Mouse (Mus musculus) embryonic facial prominence, embryonic 15.5 days (tissue): ENCODE measurements around the gene Kcnd2. TPM values are rescaled to one million over a fixed set of nuclear protein-coding genes. Genes with fewer than 3 reads are reported as not detected.

ENCODE experiments used
- ATAC-seq: fragments of 200-750 bp; cut with Nextera tagmentation; 2 replicates; pipeline ENCODE4 v1.8.0; 2017; ENCODE audit warnings: low read depth, moderate TSS enrichment; ENCODE audit not compliant: insufficient number of reproducible peaks, low FRiP score, low TSS enrichment
- H3K27ac ChIP-seq: fragments of 300-500 bp; sonication (generic); replicated peaks from 2 replicates; pipeline ENCODE4 v1.5.1; 2015; ENCODE audit warnings: mild to moderate bottlenecking, inconsistent platforms
- H3K27me3 ChIP-seq: fragments of 300-500 bp; sonication (generic); 2 replicates; pipeline ENCODE4 v1.6.1; 2015; ENCODE audit warnings: inconsistent platforms
- H3K36me3 ChIP-seq: fragments of 300-500 bp; sonication (generic); 2 replicates; pipeline ENCODE4 v1.6.1; 2015; ENCODE audit warnings: mild to moderate bottlenecking, inconsistent platforms
- H3K4me1 ChIP-seq: fragments of 300-500 bp; sonication (generic); 2 replicates; pipeline ENCODE4 v1.6.1; 2015; ENCODE audit warnings: inconsistent platforms
- H3K4me2 ChIP-seq: fragments of 300-500 bp; sonication (generic); replicated peaks from 2 replicates; pipeline ENCODE4 v1.6.1; 2015; ENCODE audit warnings: mild to moderate bottlenecking, inconsistent platforms
- H3K4me3 ChIP-seq: fragments of 300-500 bp; sonication (generic); replicated peaks from 2 replicates; pipeline ENCODE4 v1.5.1; 2015; ENCODE audit warnings: mild to moderate bottlenecking, inconsistent platforms
- H3K9ac ChIP-seq: fragments of 300-500 bp; sonication (generic); 2 replicates; pipeline ENCODE4 v1.6.1; 2015; ENCODE audit warnings: inconsistent platforms
- H3K9me3 ChIP-seq: fragments of 300-500 bp; sonication (generic); replicated peaks from 2 replicates; pipeline ENCODE4 v1.6.1; 2016; ENCODE audit warnings: inconsistent platforms
- WGBS: fragments of 180-500 bp; shearing (Covaris S2); methylation state at CpG from one replicate; pipeline ENCODE4 v1.1.7; 2015; 5-methylcytosine and 5-hydroxymethylcytosine counted together
- polyA plus RNA-seq: library from polyadenylated mRNA; unstranded; fragments of >200 nt; fragmentation: Nextera tagmentation; extraction: Ambion mirVana; gene quantifications from 2 replicates; pipeline ENCODE4 v1.2.1, GENCODE M21; 2015

The Kcnd2 gene
- polyA plus RNA-seq, 1 experiment from 2014 or later: 0.96 TPM

- Histone ChIP-seq H3K9me3 (no peaks in the 10 kb centered on the region), H3K36me3 (no peaks in the 10 kb centered on the region), H3K9ac (no peak overlapping the region), H3K27ac (no peak overlapping the region), H3K4me3 (no peak overlapping the region), H3K4me1 (no peaks in the 10 kb centered on the region), H3K4me2 (no peak overlapping the region), H3K27me3 (no peaks in the 10 kb centered on the region)
- no peak for ATAC-seq
- WGBS: 63% methylated on average over 6 of the region's 6 CpGs
These were observed 355.7 kb downstream of the Kcnd2 start for GRCm38 (mm10) chr6:21570964-21571363.

- Histone ChIP-seq H3K27me3 (no peaks in the 10 kb centered on the region), H3K4me2 (no peak overlapping the region), H3K4me1 (no peaks in the 10 kb centered on the region), H3K9me3 (no peaks in the 10 kb centered on the region), H3K9ac (no peak overlapping the region), H3K4me3 (no peak overlapping the region), H3K27ac (no peak overlapping the region), H3K36me3 (no peaks in the 10 kb centered on the region)
- WGBS: 75% methylated on average over 3 of the region's 3 CpGs
- ATAC-seq: no peak
These were observed 374.9 kb downstream of the Kcnd2 start for GRCm38 (mm10) chr6:21590156-21590555.

GRCm38 (mm10) chr6:21597424-21597823 lies 382.1 kb downstream of the Kcnd2 start:
- no peak for ATAC-seq
- Histone ChIP-seq H3K4me3 (no peak overlapping the region), H3K36me3 (no peaks in the 10 kb centered on the region), H3K9me3 (no peaks in the 10 kb centered on the region), H3K27ac (no peak overlapping the region), H3K4me1 (no peaks in the 10 kb centered on the region), H3K4me2 (no peak overlapping the region), H3K9ac (no peak overlapping the region), H3K27me3 (no peaks in the 10 kb centered on the region)
- WGBS: 45% methylated on average over 3 of the region's 3 CpGs

- no peaks in the 10 kb centered on the region for H3K27me3 ChIP-seq
- H3K9ac ChIP-seq: no peak overlapping the region
- no peak overlapping the region for H3K27ac ChIP-seq
- H3K4me3 ChIP-seq: no peak overlapping the region
- no peaks in the 10 kb centered on the region for H3K9me3 ChIP-seq
- H3K36me3 ChIP-seq: no peaks in the 10 kb centered on the region
- ATAC-seq: no peak
- WGBS: 58% methylated on average over 7 of the region's 7 CpGs
- H3K4me2 ChIP-seq: no peak overlapping the region
- no peaks in the 10 kb centered on the region for H3K4me1 ChIP-seq
These were observed 394.2 kb downstream of the Kcnd2 start for GRCm38 (mm10) chr6:21609381-21610059.

GRCm38 (mm10) chr6:21629989-21630388 lies 414.7 kb downstream of the Kcnd2 start:
- 83% methylated on average over 4 of the region's 4 CpGs for WGBS
- Histone ChIP-seq H3K4me1 (no peaks in the 10 kb centered on the region), H3K9ac (no peak overlapping the region), H3K27me3 (no peaks in the 10 kb centered on the region), H3K27ac (no peak overlapping the region), H3K36me3 (no peaks in the 10 kb centered on the region), H3K4me2 (no peak overlapping the region), H3K9me3 (no peaks in the 10 kb centered on the region), H3K4me3 (no peak overlapping the region)
- ATAC-seq: no peak

- Histone ChIP-seq H3K4me1 (no peaks in the 10 kb centered on the region), H3K27ac (no peak overlapping the region), H3K36me3 (no peaks in the 10 kb centered on the region), H3K4me2 (no peak overlapping the region), H3K9me3 (no peaks in the 10 kb centered on the region), H3K9ac (no peak overlapping the region), H3K27me3 (no peaks in the 10 kb centered on the region), H3K4me3 (no peak overlapping the region)
- ATAC-seq: no peak
These were observed 440.4 kb downstream of the Kcnd2 start for GRCm38 (mm10) chr6:21655681-21656080.

- Histone ChIP-seq H3K4me2 (no peak overlapping the region), H3K4me1 (no peaks in the 10 kb centered on the region), H3K9ac (no peak overlapping the region), H3K36me3 (no peaks in the 10 kb centered on the region), H3K27ac (no peak overlapping the region), H3K27me3 (no peaks in the 10 kb centered on the region), H3K9me3 (no peaks in the 10 kb centered on the region), H3K4me3 (no peak overlapping the region)
- ATAC-seq: no peak
- 73% methylated on average over 6 of the region's 6 CpGs for WGBS
These were observed 448.8 kb downstream of the Kcnd2 start for GRCm38 (mm10) chr6:21664135-21664534.

- ATAC-seq: no peak
- H3K36me3 ChIP-seq: no peaks in the 10 kb centered on the region
- H3K27ac ChIP-seq: no peak overlapping the region
- H3K4me2 ChIP-seq: no peak overlapping the region
- no peak overlapping the region for H3K9ac ChIP-seq
- H3K9me3 ChIP-seq: no peaks in the 10 kb centered on the region
- WGBS: 50% methylated on average over 4 of the region's 4 CpGs
- no peaks in the 10 kb centered on the region for H3K27me3 ChIP-seq
- no peaks in the 10 kb centered on the region for H3K4me1 ChIP-seq
- H3K4me3 ChIP-seq: no peak overlapping the region
These were observed 449.3 kb downstream of the Kcnd2 start for GRCm38 (mm10) chr6:21664638-21665037.

GRCm38 (mm10) chr6:21684252-21684651 lies 468.9 kb downstream of the Kcnd2 start:
- WGBS: 66% methylated on average over 6 of the region's 6 CpGs
- no peaks in the 10 kb centered on the region for H3K9me3 ChIP-seq
- no peaks in the 10 kb centered on the region for H3K27me3 ChIP-seq
- H3K9ac ChIP-seq: no peak overlapping the region
- no peak for ATAC-seq
- no peak overlapping the region for H3K4me3 ChIP-seq
- H3K4me1 ChIP-seq: no peaks in the 10 kb centered on the region
- H3K27ac ChIP-seq: no peak overlapping the region
- no peak overlapping the region for H3K4me2 ChIP-seq
- no peaks in the 10 kb centered on the region for H3K36me3 ChIP-seq

- no peak overlapping the region for H3K4me3 ChIP-seq
- H3K9me3 ChIP-seq: no peaks in the 10 kb centered on the region
- H3K27ac ChIP-seq: no peak overlapping the region
- no peak for ATAC-seq
- no peak overlapping the region for H3K4me2 ChIP-seq
- no peak overlapping the region for H3K9ac ChIP-seq
- WGBS: 87% methylated on average over 1 of the region's 1 CpGs
- H3K4me1 ChIP-seq: no peaks in the 10 kb centered on the region
- no peaks in the 10 kb centered on the region for H3K27me3 ChIP-seq
- no peaks in the 10 kb centered on the region for H3K36me3 ChIP-seq
These were observed 471.1 kb downstream of the Kcnd2 start for GRCm38 (mm10) chr6:21686388-21686787.

- no peak overlapping the region for H3K9ac ChIP-seq
- no peaks in the 10 kb centered on the region for H3K4me1 ChIP-seq
- no peaks in the 10 kb centered on the region for H3K9me3 ChIP-seq
- H3K27me3 ChIP-seq: no peaks in the 10 kb centered on the region
- ATAC-seq: no peak
- H3K36me3 ChIP-seq: no peaks in the 10 kb centered on the region
- H3K4me3 ChIP-seq: no peak overlapping the region
- no peak overlapping the region for H3K27ac ChIP-seq
- no peak overlapping the region for H3K4me2 ChIP-seq
- 82% methylated on average over 3 of the region's 3 CpGs for WGBS
These were observed 477.6 kb downstream of the Kcnd2 start for GRCm38 (mm10) chr6:21692861-21693350.

- no peaks in the 10 kb centered on the region for H3K9me3 ChIP-seq
- no peaks in the 10 kb centered on the region for H3K36me3 ChIP-seq
These were observed 482.3 kb downstream of the Kcnd2 start for GRCm38 (mm10) chr6:21697641-21698040.

More at GRCm38 (mm10) chr6:21697641-21698040, 482.3 kb downstream of the Kcnd2 start:
- ATAC-seq: no peak
- Histone ChIP-seq H3K4me2 (no peak overlapping the region), H3K4me1 (no peaks in the 10 kb centered on the region), H3K27me3 (no peaks in the 10 kb centered on the region), H3K9ac (no peak overlapping the region), H3K4me3 (no peak overlapping the region), H3K27ac (no peak overlapping the region)
- 63% methylated on average over 3 of the region's 3 CpGs for WGBS
